ENCODE assay signal across 26 mouse cellular contexts in the genomic region with DNA sequence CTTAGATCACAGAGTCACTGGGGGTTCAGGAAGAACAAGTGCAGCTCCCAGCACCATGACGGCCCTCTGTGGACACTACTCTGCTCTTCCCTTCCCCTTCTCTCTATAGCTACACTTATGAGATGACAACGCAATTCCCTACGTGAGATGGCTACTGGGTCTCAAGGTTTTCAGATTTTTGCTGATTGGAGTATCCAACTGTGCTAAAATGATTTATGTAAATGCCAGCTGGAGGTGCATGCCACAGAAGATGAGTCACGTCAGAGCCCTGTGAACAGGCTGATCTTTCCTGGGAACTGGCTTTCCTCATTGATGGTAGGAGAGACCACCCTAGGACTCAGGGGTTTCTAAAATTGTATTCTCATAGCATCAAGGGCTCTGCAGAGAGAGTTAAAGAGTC.
DNase-seq lines count a peak whose midpoint lies in the region; ATAC-seq and TF ChIP-seq lines count a peak whose summit lies in the region.
"Had no signal": no experiment of that assay in that cellular context is flagged by ENCODE, and none has a peak within 500 bp of the region (broad histone marks: within the 10 kb centered on the region; RNA-seq: fewer than 3 reads in every experiment).

No protein-coding gene starts in this region.

- no peak overlapping the region for H3K9ac ChIP-seq in midbrain, embryonic 16.5 days (ENCODE audit: low read depth, low read length)
- H3K9ac ChIP-seq: forebrain, embryonic 13.5 days; heart, embryonic 13.5 days; hindbrain, embryonic 12.5 days; hindbrain, embryonic 15.5 days had no signal

- no peak overlapping the region for H3K4me3 ChIP-seq in gastrocnemius, adult 2 months
- H3K4me3 ChIP-seq in midbrain, embryonic 16.5 days (ENCODE audit: low read depth, low read length) = no peak overlapping the region
- H3K4me3 ChIP-seq: forebrain, embryonic 10.5 days; forebrain, embryonic 13.5 days; heart, adult 2 months; heart, embryonic 10.5 days; heart, embryonic 13.5 days; hindbrain, embryonic 12.5 days; hindbrain, embryonic 15.5 days had no signal

- WGBS in midbrain, embryonic 16.5 days = 89% methylated on average over 4 of the region's 4 CpGs

- DNase-seq in gastrocnemius, adult 2 months = no peak
- DNase-seq in gastrocnemius, postnatal 10 days = no peak
- peak; percentile 29 for DNase-seq in right cerebral cortex, adult 18-20 months
- no peak for DNase-seq in right cerebral cortex, postnatal 25 days
- peak; percentile 2 for DNase-seq in NIH3T3 (ENCODE audit: low read depth)
- DNase-seq in cerebellum, postnatal 36 days = no peak
- DNase-seq: adrenal gland, postnatal 25 days; cerebellum, adult 11 months; cerebellum, adult 2 months; cerebellum, adult 9-11 months; cerebellum, postnatal 25 days; embryo, embryonic 11 days; gastrocnemius, postnatal 25 days; heart, adult 2 months; heart, postnatal 14 days; kidney, adult 2 months had no signal

- H3K9me3 ChIP-seq in midbrain, embryonic 16.5 days (replicated peaks; ENCODE audit: control insufficient read depth, low read length, poor library complexity, severe bottlenecking) = no peaks in the 10 kb centered on the region
- H3K9me3 ChIP-seq: forebrain, embryonic 10.5 days; forebrain, embryonic 13.5 days; heart, embryonic 10.5 days; heart, embryonic 13.5 days; hindbrain, embryonic 12.5 days; hindbrain, embryonic 15.5 days had no signal

- no peak for TF ChIP-seq CTCF in gastrocnemius, adult 2 months (IDR thresholded peaks at IDR 0.05)

- no peak overlapping the region for H3K4me2 ChIP-seq in midbrain, embryonic 16.5 days (ENCODE audit: low read length)
- H3K4me2 ChIP-seq: forebrain, embryonic 13.5 days; heart, embryonic 13.5 days; hindbrain, embryonic 12.5 days; hindbrain, embryonic 15.5 days had no signal

- intact Hi-C loops in gastrocnemius, adult 2 months (cut with DNase I) = loop anchor here (5.0 to 10.0 kb wide), 2 partner anchors 74 to 207 kb away; no protein-coding TSS in a partner anchor

- peak overlapping the region; percentile 44 for H3K27ac ChIP-seq in gastrocnemius, adult 2 months
- H3K27ac ChIP-seq in midbrain, embryonic 16.5 days (ENCODE audit: low read length) = no peak overlapping the region
- H3K27ac ChIP-seq: forebrain, embryonic 10.5 days; forebrain, embryonic 13.5 days; heart, adult 2 months; heart, embryonic 10.5 days; heart, embryonic 13.5 days; hindbrain, embryonic 12.5 days; hindbrain, embryonic 15.5 days had no signal

- peaks cover 2% of the 10 kb centered on the region; the same call in 1 of the 2 replicates for H3K4me1 ChIP-seq in midbrain, embryonic 16.5 days (ENCODE audit: control insufficient read depth, insufficient read depth, low read length)
- H3K4me1 ChIP-seq: heart, embryonic 10.5 days; hindbrain, embryonic 12.5 days had no signal

- no peak for ATAC-seq in midbrain, embryonic 16.5 days
- ATAC-seq: activated CD4-positive, CD25-positive, alpha-beta regulatory T cell, adult 4 months; forebrain, embryonic 13.5 days; forebrain, embryonic 16.5 days; intestine, postnatal 0 days had no signal

- no peaks in the 10 kb centered on the region for H3K36me3 ChIP-seq in midbrain, embryonic 16.5 days (ENCODE audit: control insufficient read depth, insufficient read depth, low read length)
- H3K36me3 ChIP-seq: forebrain, embryonic 10.5 days; heart, embryonic 10.5 days; hindbrain, embryonic 12.5 days; hindbrain, embryonic 15.5 days had no signal

- H3K27me3 ChIP-seq in midbrain, embryonic 16.5 days (ENCODE audit: control insufficient read depth, insufficient read depth, low read depth, low read length) = no peaks in the 10 kb centered on the region
- H3K27me3 ChIP-seq: forebrain, embryonic 13.5 days; heart, embryonic 13.5 days; hindbrain, embryonic 12.5 days; hindbrain, embryonic 15.5 days had no signal

Comparison
In these comparisons a context has a peak if more than half of its experiments do, and no peak if none do; other contexts are left out.
1. DNase-seq: peak in right cerebral cortex, adult 18-20 months (single experiment) and NIH3T3 (single experiment); none in gastrocnemius, adult 2 months (single experiment), gastrocnemius, postnatal 10 days (single experiment), right cerebral cortex, postnatal 25 days (single experiment) and cerebellum, postnatal 36 days (0 of 2).